Mouse (Mus musculus): ENCODE measurements around the gene Tbrg1. TPM values are rescaled to one million over a fixed set of nuclear protein-coding genes. Genes with fewer than 3 reads are reported as not detected.

Gene Tbrg1
- polyA plus RNA-seq (2017; shearing (Covaris generic)), result 100 to 1,000 TPM; 201 to 217 TPM

DNA sequence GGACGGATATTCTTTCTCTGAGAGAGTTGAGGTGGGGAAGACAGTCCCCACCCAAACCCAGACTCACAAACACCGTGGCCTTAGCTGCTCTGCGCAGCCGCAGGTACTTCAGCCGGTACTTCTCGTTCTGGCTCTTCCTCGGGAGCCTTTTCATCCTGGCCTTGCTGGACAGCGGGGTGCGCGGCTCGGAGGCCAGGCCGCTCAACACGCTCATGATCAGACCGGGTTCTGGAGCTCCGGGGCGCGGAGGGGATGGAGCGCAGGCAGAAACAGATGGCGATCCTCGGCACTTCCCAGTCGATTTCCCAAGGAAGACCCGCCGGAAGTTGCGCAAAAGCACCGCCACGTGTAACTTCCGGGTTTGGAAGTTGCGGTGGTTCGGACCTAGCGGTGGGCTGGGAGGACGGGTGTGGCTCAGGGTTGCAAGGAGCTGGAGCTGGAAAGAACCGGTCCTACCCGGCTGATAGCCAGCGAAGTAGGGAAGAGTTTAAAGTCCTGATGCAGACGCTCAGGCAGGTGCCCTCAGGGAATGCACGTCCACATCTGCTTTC lies at the start of gene Tbrg1:
Tbrg1 (minus strand) TSS at position 382 of the 551 bp plus-strand sequence.
- peak; percentile 56 for ATAC-seq

DNA sequence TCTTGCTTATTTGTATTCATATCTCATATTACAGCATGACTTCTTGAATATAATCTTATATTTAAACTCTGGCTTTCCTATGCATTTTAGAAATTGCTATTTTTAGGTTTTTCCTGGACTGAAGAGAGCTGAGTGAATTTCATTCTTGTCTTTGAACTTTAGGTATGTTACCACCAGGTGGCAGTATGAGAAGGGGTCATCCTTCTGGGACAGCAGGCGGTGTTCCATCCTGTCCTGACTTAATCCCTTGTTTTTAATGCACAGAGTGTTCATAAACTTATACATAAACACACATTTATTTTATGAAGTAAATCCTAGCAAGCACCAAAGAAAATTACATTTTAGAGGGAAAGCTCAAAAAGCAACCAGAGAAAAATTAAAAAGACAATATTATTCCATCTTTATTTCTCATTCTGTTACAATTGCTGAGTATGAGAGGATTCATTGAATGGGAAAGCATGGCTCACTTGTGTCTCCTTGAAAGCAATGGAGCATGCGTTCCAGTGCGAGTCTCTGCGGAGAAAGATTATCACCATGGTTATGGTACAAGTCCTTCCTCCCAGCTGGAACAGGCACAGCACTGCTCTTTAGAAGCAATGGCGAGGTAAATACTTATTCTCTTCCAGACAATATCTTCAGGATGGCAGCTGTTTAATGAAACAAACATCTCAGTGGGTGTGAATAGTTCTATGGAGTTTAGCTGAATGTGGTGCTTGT lies 33.0 kb upstream of the Tbrg1 start:
- no peak for ATAC-seq

DNA sequence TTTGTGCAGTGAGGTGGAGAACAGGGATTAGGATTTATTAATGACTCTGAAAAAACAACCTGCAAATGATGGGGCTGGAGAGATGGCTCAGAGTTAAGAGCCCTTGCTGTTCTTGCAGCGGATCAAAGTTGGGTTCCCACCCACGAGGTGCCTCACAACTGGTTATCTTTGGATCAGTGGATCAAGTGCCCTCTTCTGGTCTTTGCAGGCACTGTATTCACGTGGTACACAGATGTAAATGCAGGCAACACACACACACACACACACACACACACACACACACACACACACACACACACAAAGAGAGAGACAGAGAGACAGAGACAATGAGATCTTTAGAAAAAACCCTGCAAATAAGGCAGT lies 30.8 kb upstream of the Tbrg1 start:
- ATAC-seq, result no peak

DNA sequence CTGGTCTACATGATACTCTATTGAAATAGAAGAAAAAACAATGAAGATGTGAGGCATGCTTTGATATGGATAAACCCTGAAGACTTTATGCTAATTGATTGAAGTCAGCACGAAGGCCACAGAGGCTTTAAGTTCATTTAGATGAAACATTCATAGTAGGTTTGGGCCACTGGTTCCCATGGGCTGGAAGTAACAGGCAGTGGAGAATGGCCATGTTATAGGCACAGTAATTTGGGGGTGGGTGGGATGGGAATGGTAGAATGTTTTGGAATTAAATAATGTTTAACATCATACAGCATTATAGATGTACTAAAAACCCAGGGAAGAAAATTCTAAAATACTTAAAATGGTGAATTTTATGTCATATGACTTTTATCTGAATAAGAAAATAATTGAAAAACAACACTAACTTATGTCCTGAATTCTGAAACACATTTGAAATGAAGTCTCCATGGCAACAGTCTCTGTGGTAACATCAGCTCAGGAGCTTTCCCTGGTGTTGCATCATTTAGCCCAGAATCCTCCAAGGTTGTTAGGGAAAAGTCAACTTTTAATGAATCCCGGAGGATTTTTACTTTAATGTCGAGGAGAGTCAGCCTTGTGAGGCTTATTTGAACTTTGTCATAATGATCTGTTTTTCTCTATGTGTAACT lies 30.3 kb upstream of the Tbrg1 start:
- ATAC-seq, result no peak

DNA sequence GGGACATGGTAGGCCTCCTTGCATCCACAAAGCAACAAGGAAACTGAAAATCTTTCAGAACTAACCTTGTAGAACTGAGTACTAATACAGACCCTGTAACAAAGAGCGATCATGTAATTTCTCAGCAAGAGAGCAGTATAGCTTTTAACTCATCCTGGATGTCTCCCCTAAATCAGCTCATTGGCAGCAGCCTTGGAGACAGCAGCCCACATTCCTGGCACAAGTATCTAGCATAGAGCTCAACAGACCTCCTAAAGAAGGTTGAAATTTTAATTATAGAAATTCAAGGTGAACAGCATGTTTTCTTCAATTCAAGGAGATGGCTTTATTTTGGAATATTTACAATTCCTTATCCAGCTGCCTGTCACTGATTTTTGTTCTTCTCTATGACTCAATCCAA lies 24.0 kb upstream of the Tbrg1 start:
- no peak for ATAC-seq

DNA sequence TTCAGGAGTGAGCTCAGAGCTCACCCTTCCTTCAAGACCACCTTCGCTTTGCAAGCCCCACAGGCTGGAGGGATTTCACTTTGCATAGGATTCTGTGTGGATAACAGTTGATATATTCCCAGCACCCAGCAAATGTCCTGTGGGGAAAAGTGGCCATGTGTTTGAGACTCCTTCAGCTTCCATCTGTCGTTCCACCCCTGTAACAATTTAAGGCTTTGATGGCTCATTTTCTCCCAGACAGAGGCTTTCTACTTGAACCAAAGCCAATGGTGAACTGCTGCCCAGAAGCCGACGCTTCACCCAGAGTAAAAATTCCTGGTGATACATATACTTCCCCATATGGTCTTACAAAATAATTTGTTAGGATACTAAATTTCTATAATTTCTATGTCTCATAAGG lies 18.2 kb upstream of the Tbrg1 start:
- no peak for ATAC-seq

DNA sequence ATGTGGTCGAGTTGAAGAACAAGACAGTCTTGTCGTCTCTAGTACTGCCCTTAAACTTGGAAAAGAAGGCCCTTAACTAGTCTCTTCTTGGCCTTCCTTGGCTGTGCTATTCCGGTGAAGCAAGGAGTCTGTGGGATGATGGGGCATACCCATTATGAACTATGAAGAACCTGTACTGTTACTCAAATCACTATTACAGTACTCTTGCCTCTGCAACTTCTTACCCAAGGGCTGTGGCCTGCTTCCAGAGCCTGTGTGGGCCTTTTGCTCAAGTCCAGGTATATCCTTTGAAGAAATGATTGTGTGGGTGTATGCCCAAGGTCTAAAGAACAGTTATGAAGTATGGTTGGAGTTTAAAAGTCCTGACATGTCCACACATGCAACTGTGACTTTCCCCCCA lies 13.1 kb upstream of the Tbrg1 start:
- ATAC-seq, result no peak

DNA sequence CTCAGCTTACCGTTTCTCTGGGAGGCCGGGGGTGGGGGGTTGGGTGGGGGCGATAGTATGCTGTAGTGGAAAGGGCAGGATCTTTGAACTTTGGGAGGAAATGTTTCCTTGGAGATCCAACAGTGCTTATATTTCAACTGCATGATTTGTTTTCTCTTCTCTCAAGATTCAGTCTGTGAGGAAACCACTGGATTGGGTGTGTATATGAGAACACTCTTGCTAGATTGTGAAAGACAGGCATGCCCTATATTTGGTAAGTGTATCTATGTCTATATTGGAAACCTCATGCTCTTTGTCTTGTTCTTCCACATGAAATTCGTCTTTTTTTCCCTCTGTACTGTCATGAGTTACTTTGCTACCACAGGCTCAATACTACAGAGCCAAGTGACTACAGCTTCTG lies 12.6 kb upstream of the Tbrg1 start:
- ATAC-seq, result no peak

DNA sequence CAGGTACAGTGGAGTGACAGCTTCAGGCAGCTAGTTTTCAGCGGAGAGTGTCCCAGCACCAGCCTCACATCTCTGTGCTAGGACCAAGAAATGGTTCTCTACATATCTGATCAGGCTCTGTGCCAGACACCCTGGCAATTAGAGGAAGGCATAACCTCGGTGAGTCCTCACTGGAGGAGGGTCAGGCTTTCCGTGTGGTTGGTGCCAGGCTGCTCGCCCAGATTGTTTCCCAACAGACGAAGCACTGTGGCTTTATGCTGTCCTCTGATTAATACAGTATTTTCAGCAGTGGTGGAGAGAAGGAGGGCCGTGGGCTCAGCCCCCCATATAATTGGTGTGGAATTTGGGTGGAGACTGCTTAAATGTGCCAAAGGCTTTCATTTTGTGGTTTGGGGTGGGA lies 12.0 kb upstream of the Tbrg1 start, which contains the start of gene Panx3:
Panx3 (minus strand) TSS at position 121 of the 400 bp plus-strand sequence.
- no peak for ATAC-seq

DNA sequence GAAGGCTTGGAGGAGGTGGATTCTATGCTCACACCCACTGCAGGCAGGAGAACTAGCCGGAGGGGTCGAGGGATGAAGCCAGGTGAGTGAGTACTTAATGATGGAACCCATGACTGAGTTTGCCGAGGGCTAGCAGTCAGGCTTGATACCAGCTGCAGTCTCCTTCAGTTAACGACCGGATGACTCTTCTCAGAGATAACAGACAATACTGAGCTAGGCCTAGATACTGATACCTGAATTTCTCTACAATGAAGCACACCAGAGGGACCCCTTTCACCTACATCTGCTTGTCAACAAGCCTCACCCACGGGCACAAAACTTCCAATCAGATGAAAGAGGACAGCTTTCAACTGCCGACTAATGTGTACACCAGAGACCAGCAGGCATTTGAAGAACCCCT lies 8.9 kb upstream of the Tbrg1 start:
- ATAC-seq, result no peak

DNA sequence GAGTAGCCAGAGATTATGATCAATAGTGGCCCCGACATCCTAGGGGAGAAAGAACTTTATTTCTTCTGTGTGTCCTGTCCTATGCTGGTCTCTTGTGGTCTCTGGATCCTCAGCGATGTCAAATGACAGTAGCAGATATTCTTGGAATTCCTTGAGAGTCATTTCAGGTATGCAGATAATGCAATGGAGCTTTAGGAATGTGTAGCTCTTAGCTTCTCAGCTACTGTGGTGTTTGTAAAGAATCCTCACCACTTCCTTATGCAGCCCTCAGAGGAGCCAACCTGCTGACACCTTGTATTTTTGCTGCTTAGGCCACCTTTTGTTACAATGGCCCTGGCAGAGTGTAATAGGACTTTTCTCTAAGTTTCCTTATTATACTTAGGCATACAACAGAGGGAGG lies 7.5 kb upstream of the Tbrg1 start:
- ATAC-seq, result no peak

DNA sequence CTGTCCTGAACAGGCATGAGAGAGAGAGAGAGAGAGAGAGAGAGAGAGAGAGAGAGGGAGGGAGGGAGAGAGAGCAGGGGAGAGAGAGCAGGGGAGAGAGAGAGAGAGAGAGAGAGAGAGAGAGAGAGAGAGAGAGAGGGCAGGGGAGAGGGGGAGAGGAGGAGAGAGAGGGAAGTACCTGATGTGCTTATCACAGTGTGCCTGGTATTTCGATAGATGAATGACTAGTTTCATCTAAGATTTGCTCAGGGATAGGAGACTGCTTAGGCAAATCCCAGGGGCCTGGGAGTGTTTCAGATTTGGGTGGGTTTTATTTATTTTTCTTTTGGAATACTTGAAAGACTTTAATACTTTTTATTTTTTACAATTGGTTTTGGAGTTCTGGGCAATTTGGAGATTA lies 6.1 kb upstream of the Tbrg1 start:
- ATAC-seq, result no peak

DNA sequence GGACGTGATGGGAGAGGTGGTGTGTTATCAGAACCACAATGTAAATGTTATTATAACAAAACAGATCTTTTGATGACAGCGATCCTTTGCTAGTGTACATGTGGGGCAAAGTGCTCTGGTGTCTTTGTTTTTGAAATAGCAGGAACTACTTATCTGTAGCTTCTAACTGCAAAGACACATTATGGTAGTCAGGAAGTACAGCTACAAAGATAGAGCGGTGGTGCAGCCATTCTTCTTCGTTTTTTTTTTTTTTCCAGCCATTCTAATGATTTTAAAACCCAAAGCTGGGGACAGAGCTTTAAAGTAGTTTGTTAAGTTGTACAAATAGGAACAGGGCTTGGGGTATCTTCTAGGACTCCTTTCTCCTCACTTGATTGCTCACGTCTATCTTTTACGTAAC lies 2.3 kb upstream of the Tbrg1 start:
- ATAC-seq, result no peak

DNA sequence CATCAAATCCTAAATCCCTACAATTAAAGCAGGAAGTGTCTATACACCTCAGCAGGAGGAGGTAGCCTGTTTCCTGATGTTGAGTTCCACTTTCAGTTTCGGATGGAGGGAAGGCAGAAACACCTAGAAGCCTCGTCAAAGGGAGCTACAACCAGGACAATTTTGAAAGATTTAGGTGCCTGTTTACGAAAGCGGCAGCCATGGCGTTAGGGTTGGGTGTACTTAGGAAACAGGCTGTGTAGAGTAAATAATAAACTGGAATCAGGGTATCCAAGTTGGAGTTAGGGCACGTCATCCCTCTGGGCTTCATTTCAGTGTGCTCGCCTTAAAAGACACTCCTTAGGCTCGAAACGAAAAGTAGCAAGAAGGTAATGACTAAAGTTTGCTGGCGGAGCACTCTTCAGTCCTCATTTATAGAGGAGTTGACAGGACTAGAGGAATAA lies 652 bp downstream of the Tbrg1 start:
- ATAC-seq, result peak; percentile 81

DNA sequence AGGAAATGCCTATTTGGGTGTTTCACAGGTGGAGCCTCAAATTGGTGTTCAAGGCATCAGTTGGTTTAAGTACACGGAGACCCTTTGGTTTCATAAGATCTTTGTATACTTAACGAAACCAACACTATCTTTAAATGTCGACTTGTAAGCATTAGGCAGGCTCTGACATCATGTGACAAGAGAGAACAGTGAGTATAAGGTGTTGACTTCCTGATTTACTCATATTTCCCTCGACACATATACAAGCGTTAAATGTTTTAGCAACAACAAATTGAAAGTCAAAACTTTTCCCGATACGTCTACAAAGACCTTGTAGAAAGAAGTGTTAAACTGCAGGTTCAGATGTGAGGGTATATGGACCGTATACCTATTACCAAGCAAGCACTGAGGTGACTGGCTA lies 1.2 kb downstream of the Tbrg1 start:
- peak; percentile 57 for ATAC-seq

DNA sequence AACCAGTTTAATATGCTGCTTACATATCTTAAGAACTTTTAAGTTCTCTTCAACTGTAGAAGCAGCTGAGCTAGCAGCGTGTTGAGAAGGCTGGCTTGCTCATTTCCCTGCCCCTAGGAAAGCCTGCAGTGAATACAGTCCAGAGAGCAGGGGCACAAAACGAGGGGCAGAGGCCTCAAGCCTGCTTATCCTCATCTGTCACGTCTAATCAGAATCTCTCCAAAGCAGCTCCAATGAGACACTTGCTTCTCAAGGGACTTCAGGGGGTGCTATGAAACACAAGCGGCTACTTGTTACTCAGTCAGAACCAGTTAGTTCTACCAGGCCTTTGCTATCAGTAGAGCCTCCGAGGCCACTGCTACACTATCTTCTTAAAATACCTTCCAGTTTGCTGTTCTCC lies 3.3 kb downstream of the Tbrg1 start:
- no peak for ATAC-seq

DNA sequence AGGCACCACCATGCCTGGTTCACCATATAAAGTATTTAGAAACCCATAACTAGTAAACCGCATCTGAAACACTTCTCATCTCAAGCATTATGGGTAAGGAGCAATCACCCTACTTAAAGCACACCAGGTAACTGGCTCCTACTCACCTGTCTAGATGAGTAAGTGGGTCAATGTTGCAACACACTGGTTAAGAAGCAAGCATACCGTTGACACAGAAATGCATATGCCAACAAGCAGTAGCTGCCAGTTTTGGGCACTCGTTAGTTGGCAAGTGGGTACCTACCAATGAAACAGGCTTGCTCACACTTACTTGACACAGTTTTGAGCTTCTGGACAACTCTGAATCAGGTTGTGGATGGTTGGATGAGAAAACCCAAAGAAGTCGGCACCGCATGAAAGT lies 6.5 kb downstream of the Tbrg1 start:
- no peak for ATAC-seq

DNA sequence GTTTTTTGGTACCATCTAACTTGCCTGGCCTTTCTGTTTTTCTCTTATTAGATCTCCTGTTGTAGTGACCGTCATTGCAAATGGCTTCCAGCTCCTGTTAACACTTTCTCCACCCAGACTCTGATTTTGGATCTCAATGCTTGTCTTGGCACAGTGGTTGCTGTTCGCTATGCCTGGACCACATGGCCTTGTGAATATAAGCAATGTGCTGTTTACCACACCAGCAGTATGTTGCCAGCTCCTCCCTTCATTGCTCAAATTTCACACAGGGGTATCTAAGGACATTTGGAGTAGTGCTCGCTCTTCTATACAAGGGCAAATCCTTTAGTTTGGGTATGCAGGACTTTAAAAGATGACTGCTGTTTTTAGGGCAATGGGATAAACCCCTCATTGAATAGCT lies 10.9 kb downstream of the Tbrg1 start:
- no peak for ATAC-seq

DNA sequence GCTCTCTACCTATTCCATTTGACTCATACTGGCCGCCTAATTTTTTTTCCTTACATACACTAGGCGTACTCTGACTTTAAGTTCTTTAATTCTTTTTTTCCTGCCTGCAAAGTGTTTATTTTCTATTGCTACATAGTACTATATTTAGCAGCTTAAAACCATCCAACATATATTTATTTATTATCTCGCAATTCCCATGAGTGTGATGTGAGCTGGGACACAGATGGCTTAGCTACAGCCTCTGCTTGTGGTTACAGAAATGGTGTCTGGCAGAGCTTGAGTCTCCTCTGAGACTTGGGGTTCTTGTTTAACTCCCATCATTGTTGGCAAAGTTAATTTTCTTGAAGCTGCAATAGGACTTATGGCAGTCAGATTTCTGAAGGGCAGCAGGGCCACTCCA lies 18.4 kb downstream of the Tbrg1 start:
- no peak for ATAC-seq

DNA sequence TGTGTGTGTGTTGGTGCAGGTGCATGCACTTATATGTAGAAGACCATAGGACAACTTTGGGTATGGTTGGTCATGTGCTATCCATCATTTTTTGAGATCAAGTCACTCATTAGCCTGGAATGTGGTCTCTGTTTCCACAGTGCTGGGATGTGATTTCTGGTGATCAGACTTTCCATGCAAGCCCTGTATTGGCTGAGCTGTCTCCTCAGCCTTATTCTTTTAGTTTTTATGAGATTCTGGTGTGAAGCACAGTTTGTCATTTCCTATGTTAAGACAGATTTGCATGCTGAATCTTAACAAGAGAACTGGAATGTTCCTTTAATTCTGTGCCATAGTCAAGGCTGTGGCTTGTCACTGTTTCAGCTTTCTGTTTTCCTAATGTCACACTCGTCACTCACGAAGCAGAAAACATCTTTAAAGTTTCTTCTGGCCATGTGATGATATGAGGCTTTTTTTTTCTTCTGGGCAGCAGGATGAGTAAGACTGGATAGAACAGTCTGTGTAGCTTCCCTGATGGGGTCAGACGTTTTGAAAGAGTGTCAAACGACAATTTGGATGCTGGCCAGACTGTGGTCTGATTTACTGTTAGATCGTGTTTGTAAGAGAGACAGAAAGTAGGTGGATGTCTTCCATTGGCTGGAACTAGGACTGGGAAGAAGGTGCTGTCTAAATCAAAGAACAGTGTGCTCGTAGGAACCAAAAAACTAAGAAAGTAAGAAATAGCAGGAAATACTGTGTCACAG lies 20.1 kb downstream of the Tbrg1 start:
- ATAC-seq, result no peak

DNA sequence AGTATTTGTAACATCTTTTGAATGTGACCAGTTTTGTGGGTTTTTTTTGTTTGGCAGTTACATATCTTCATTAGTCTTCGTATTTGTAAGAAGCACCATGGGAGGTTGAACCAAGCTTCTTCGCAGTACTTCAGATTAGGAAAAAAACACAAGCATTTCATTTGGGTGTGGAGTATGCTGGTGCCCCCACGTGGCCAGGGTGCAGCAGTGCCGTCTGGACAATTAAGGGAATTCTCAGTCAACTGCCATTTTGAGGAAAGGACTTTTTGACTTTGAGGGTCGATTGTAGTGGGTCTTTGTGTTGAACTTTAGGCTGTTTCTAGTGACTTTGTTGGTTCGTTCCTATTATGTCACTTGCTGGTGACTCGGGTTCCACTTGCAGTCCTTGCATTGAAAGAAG lies 20.8 kb downstream of the Tbrg1 start:
- ATAC-seq, result peak; percentile 83

DNA sequence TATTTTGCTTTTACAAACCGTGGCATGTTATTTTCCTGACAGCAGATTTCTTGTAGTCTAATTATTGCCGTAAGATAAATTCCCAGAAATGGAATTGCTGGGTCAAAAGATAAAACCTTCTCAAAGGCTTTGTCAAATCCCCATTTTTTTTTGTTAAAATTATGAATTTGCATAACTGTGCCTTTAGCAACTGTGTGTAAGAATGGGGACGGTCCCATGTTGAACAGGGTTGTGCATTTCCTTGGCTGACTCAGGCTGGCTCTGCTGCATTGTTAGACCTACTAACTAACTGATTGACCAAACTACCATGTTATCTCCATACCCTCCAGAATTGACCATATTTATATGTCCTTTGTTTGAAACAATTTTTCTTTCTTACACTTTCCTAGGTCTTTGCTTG lies 22.8 kb downstream of the Tbrg1 start:
- peak; percentile 55 for ATAC-seq

DNA sequence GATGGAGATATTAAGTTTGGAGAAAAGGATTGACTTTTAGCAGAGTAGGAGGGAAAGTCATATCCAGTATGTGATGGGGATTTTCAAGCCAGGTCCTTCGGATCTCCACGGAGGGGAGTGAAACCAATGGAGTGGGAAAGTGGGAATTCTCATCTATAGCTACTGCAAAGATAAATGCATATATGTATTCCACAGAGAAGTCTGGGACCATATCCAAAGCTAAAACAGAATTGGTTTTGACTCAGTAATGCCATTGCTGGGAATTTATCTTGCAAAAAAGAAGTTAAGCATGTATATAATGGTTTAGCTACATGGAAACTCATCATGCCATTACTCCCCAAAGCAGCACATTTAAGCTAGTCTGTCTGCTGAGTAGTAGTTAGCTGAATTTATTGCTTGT lies 24.8 kb downstream of the Tbrg1 start:
- ATAC-seq, result no peak

DNA sequence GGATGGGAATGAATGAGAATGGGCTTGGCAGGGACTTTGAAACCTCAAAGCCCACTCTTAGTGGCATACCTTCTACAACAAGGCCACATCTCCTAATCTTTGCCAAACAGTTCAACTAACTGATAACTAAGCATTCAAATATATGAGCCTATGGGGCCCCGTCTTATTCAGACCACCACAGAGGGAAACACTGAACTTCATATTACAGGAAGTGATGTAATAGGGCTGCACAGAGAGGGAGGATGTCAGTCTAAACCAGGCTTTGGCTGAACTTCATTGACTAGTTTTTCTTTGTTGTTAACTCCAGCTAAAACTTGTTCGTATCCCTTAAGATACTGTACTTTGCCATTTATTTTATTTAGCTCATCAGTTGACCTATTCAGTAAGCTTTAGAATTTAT lies 27.2 kb downstream of the Tbrg1 start:
- no peak for ATAC-seq
